Mouse (Mus musculus): ENCODE data around the gene Trappc12.

- TF ChIP-seq POLR2A (IDR thresholded peaks at IDR 0.05; ENCODE audit: low read depth, low read length) (peak; percentile 9; the same call in 1 of the 2 replicates), CTCF (IDR thresholded peaks at IDR 0.05; ENCODE audit: extremely low read depth, insufficient read depth, insufficient read length, insufficient replicate concordance) (no peak)
Observed at GRCm38 (mm10) chr12:28750021-28750633, at the start of gene Trappc12.
